Mouse (Mus musculus) kidney, adult 8-10 months (tissue): ENCODE measurements around the gene Fthl17a.

Experiments used
- DNase-seq, 2 experiments: peaks; one replicate each; pipeline ENCODE4 v3.0.0; 2022

The Fthl17a gene

DNA sequence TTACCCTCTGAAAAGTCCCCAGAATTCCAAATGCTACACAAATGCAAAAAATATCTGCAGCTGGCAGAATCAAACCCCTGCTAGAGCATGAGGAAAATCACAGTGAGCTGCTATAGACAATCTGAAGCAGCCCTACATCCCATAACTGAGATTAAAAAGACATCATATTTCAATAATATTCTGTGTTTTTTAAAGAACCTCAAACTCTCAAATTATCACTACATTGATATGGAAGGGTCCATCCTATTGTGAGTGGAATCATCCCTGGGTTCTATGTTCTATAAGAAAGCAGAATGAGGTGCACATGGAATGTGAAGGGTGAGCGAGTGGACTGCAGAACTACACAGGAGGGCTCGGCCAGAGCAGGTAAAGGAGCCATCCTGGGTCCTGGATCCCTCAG is at the start of gene Fthl17a:
TSS of gene Fthl17a (plus strand) at position 301 of the 400 bp plus-strand sequence.
- no peak for DNase-seq

DNA sequence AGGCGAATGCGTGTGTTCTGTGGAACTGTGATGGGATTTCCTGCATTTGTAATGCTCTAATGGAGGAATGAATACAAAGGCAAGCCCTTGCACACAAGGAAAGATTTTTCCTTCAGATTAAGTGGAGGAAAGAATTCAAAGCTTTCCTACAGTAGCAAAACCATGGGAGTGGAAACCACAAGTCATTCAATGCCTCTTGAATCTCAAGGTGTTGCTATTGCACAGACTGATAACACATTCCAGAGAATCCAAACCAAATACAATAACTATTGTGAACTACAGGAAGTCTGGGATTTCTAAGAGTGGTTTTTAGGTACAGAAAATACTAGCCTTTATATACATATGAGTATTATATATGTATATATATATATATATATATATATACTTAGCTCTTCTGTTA is 42.5 kb upstream of the Fthl17a start:
- no peak for DNase-seq

DNA sequence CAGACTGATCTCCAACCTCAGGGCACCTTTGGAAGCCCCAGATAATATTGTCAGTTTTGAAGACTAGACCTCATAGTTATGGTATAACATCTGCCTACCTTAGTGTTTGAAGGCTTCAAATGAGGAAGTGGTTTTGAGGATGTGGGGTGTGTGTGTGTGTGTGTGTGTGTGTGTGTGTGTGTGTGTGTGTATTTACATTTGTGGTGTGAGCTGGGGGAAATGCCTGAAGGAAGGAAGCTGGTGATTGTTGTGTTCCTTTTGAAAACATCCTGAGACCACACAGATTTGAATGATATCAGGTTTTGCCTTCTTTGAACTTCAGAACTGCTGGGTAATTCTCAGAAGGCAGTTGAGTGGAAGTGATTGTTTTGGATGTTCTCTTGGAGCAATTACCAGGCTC is 22.6 kb upstream of the Fthl17a start:
- no peak for DNase-seq

DNA sequence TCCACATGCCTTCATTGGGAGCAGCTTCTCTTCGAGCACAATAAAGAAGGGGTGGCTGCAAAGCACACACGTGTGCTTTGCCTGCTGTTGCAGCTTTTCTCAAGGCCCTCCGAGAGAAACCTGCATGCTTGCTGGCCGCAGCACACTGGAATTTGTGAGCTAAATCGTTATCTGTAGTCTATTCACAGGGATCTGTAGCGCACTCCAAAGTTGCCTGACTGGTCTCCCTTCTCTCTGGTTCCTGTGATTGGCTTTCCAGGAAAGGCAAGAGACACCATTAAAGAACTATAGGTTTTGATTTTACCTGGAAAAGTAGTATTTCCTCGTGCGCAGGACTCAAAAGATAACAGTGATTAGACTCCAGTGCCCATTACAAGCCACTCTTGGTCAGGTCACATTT is 22.3 kb downstream of the Fthl17a start:
- DNase-seq, result no peak

DNA sequence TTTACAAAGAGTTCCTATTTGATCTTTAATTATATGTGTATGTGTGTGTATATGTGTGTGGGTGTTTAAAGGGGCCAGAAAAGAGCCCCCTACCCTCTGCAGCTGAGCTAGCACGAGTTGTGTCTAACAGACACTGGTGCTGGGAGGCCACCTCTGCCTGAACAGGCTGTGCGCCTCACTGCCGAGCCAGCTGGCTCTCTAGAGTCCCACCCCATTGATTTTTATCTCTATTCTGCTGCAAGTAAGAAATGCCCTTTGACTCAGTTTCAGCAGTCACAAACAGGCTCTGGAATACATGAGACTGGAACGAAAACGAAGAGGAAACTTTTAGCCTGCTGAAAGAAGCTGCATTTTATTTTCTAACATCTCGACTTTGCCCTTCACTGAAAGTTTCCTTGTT is 22.8 kb downstream of the Fthl17a start:
- no peak for DNase-seq

DNA sequence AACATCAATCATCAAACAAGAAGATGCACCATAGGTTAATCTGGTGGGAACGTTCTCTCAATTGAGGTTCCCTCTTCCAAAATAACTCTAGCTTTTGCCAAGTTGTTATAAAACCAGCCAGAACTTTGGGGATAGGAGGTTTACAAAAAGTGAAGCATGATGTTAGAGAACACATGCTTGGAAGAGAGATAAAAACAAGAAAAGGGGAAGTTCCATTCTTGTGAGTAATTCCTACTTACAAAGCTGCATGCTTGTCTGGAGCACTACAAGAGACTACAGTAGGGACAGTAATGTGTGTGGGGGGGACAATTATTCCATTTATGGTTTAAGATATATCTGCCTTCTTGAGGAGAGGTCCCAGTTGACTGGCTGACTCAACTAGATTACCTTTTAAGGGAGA is 40.4 kb downstream of the Fthl17a start:
- no peak for DNase-seq

DNA sequence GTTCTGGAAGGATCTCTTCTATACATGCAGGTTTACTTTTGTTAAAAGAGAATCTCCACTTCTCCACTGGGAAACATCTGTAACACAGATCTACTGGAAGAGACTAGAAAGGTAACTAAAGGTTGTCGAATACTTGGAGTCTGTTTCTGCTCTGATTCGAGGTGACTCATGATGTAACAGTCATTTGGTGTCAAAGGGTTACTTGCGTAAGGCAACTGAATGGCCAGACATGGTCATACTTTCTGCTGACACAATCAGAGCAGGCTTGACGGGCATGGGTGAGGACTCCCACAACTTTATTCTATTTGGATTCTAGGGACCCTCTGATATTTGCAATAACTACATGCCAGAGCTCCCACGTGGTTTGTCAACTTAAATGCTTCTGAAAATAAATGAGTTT is 43.3 kb downstream of the Fthl17a start:
- DNase-seq, result no peak

DNA sequence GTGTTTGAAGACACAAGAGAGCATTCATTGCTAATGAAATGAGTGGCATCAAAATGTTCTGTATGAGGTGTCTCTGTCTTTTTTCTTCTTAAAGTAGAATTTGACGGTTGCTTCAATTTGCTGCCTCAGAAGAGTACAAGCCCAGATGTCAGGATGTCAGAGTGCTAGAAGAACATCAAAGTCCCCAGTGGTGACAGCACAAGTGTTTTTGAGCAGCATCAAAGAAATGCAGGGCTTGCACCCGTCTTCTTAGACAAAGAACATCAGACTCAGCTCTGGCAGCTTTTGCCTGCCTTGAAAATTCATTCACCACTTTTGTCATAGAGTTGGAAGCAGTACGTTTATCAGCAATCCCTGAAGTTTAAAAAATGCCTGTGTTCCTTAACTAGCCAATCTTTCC is 44.5 kb downstream of the Fthl17a start:
- DNase-seq, result no peak

DNA sequence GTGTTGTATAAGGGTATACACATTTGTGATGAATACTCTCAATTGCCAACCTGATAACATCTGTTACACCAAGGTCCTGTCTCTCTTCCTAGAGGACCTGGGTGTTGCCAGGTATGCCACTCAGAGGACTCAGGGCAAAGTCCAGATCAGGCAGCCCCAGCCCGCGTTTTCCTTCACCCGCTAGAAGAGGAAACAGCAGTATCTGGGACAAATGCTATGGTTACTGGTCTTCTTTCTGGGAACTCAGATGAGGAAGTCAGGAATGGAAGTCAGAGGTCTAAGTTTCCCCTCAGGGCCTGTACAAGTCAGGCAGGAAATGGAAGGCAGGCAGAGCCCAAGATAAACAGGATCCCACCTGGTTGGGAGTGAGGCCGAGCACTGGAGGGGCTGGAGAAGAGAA is 55.2 kb downstream of the Fthl17a start:
- no peak for DNase-seq

DNA sequence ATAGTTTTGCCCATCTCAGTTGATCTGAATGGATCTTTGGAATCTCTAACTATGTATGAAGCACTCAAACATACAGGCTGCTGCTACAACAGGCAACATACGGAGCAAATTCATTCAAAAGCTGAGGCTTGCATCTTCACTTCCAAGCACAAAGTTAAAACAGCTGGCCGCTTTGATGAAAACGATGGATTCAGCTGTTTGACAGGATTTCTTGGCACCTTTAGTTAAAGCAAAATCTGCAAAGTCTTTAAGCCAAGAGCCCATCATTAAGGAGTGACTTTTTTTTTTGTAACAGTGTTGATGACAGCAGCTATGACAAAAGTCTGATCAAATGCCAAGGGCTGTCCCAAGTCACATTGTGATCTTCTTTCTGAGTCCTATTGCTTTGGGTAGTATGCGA is 69.1 kb downstream of the Fthl17a start:
- no peak for DNase-seq

DNA sequence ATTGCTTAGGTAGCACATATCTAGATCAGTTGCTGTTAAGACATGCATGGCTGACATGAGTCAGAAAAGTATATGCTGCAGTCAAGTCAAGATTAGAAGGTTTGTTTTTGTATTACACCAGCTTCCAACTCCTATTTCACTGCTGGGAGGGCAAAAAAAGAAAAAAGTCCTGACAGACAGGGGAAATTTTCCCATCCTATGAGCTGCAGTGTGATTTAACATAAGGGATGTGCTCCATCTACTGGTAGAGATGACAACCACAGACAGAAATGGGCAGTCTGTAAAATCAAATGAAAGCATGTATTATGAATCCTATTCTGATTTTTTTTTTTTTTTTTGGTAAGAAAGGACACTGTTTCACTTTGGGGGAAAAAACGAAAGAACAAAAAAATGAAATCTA is 69.7 kb downstream of the Fthl17a start:
- DNase-seq, result no peak
